Comparison of ENCODE assay signal across 29 mouse cellular contexts in genomic region chr15:101866754-101867153, GRCm38 (mm10). TPM values are rescaled to one million over a fixed set of nuclear protein-coding genes. Genes with fewer than 3 reads are reported as not detected.
"Had no signal": no experiment of that assay in that cellular context is flagged by ENCODE, and none has a peak within 500 bp of the region (broad histone marks: within the 10 kb centered on the region; RNA-seq: fewer than 3 reads in every experiment).

No protein-coding gene starts in this region.

- H3K27me3 ChIP-seq: midbrain, embryonic 15.5 days; stomach, embryonic 15.5 days had no signal

- ATAC-seq: intestine, postnatal 0 days; liver, postnatal 0 days; lung, postnatal 0 days; midbrain, embryonic 15.5 days had no signal

- H3K27ac ChIP-seq: kidney, postnatal 0 days; limb, embryonic 12.5 days; limb, embryonic 15.5 days; liver, embryonic 14.5 days; macrophage; midbrain, embryonic 12.5 days; midbrain, embryonic 15.5 days; neural tube, embryonic 12.5 days; neural tube, embryonic 15.5 days; stomach, embryonic 15.5 days had no signal

- H3K9ac ChIP-seq: limb, embryonic 12.5 days; limb, embryonic 15.5 days; liver, embryonic 14.5 days; liver, postnatal 0 days; lung, embryonic 14.5 days; midbrain, embryonic 12.5 days; midbrain, embryonic 15.5 days; neural tube, embryonic 12.5 days; neural tube, embryonic 15.5 days; stomach, embryonic 15.5 days had no signal

- H3K4me1 ChIP-seq: limb, embryonic 12.5 days; limb, embryonic 15.5 days; neural tube, embryonic 12.5 days; stomach, embryonic 15.5 days had no signal

- DNase-seq: kidney, adult 2 months; kidney, postnatal 36 days; left cerebral cortex, postnatal 4 days; liver, postnatal 0 days; lung, embryonic 14.5 days; spleen, adult 18-20 months; thymus, adult 18-20 months; thymus, postnatal 36 days had no signal

- H3K36me3 ChIP-seq: limb, embryonic 12.5 days; limb, embryonic 15.5 days; midbrain, embryonic 12.5 days; midbrain, embryonic 15.5 days; neural tube, embryonic 12.5 days; neural tube, embryonic 15.5 days; stomach, embryonic 15.5 days had no signal

- H3K4me3 ChIP-seq: limb, embryonic 12.5 days; limb, embryonic 15.5 days; midbrain, embryonic 12.5 days; midbrain, embryonic 15.5 days; neural tube, embryonic 12.5 days; neural tube, embryonic 15.5 days; stomach, embryonic 15.5 days had no signal

- H3K4me2 ChIP-seq: limb, embryonic 12.5 days; limb, embryonic 15.5 days; liver, embryonic 11.5 days; lung, embryonic 14.5 days; midbrain, embryonic 12.5 days; midbrain, embryonic 15.5 days; neural tube, embryonic 12.5 days; neural tube, embryonic 15.5 days; stomach, embryonic 15.5 days had no signal

- H3K9me3 ChIP-seq: limb, embryonic 12.5 days; limb, embryonic 15.5 days; midbrain, embryonic 12.5 days; midbrain, embryonic 15.5 days; neural tube, embryonic 12.5 days; neural tube, embryonic 15.5 days; stomach, embryonic 15.5 days had no signal

RNA-seq across cellular contexts. Expression of gene Krt77, which starts 2.8 kb away (rescaled TPM):
- polyA plus RNA-seq: intestine, embryonic 14.5 days; intestine, postnatal 0 days; kidney, adult 2 months; kidney, embryonic 14.5 days; kidney, postnatal 0 days; limb, embryonic 12.5 days; liver, embryonic 11.5 days; liver, postnatal 0 days; lung, embryonic 14.5 days; lung, postnatal 0 days; macrophage; midbrain, embryonic 12.5 days; neural tube, embryonic 12.5 days had no signal

RNA-seq across cellular contexts. Expression of gene Krt1, which starts 16.2 kb away (rescaled TPM):
- total RNA-seq: megakaryocyte, adult 5-6 weeks had no signal
- polyA plus RNA-seq: liver, postnatal 0 days; macrophage; testis, adult 2 months had no signal

RNA-seq across cellular contexts. Expression of gene Krt76, which starts 26.0 kb away (rescaled TPM):
- total RNA-seq: layer of hippocampus, postnatal 14 days; left cerebral cortex, adult 8-10 months; left cerebral cortex, postnatal 14 days; left cerebral cortex, postnatal 4 days; megakaryocyte, adult 5-6 weeks had no signal
- polyA plus RNA-seq: intestine, embryonic 14.5 days; intestine, postnatal 0 days; kidney, adult 2 months; kidney, embryonic 14.5 days; kidney, postnatal 0 days; limb, embryonic 12.5 days; liver, embryonic 11.5 days; liver, embryonic 14.5 days; liver, postnatal 0 days; lung, embryonic 14.5 days; lung, postnatal 0 days; macrophage; midbrain, embryonic 12.5 days; midbrain, embryonic 15.5 days; neural tube, embryonic 12.5 days; neural tube, embryonic 15.5 days; stomach, embryonic 15.5 days had no signal

RNA-seq across cellular contexts. Expression of gene Krt2, which starts 48.8 kb away (rescaled TPM):
- total RNA-seq: left cerebral cortex, postnatal 4 days; megakaryocyte, adult 5-6 weeks had no signal
- polyA plus RNA-seq: intestine, embryonic 14.5 days; intestine, postnatal 0 days; kidney, adult 2 months; kidney, embryonic 14.5 days; kidney, postnatal 0 days; liver, embryonic 11.5 days; liver, embryonic 14.5 days; liver, postnatal 0 days; lung, embryonic 14.5 days; lung, postnatal 0 days; macrophage; midbrain, embryonic 12.5 days; midbrain, embryonic 15.5 days; neural tube, embryonic 12.5 days; neural tube, embryonic 15.5 days; stomach, embryonic 15.5 days; testis, adult 2 months; urinary bladder, adult 2 months had no signal

RNA-seq across cellular contexts. Expression of gene Krt4, which starts 57.8 kb away (rescaled TPM):
- total RNA-seq: layer of hippocampus, postnatal 14 days; left cerebral cortex, adult 8-10 months; left cerebral cortex, postnatal 14 days; megakaryocyte, adult 5-6 weeks had no signal
- polyA plus RNA-seq: kidney, adult 2 months; limb, embryonic 12.5 days; liver, embryonic 11.5 days; liver, postnatal 0 days; macrophage; midbrain, embryonic 12.5 days; neural tube, embryonic 12.5 days; testis, adult 2 months had no signal
